In genomic region chr9:109038086-109038895, GRCm38 (mm10) we compare ENCODE assay signal across 8 mouse cellular contexts. TPM values are rescaled to one million over a fixed set of nuclear protein-coding genes. Genes with fewer than 3 reads are reported as not detected.
DNase-seq lines count a peak whose midpoint lies in the region; ATAC-seq and TF ChIP-seq lines count a peak whose summit lies in the region.

TSS of gene Shisa5 (plus strand) at chr9:109038565.

- peak within 1 kb of the TSS; percentile 84 for H3K4me2 ChIP-seq in intestine, postnatal 0 days (replicated peaks; ENCODE audit: low read depth)
- peak within 1 kb of the TSS; percentile 71 for H3K4me2 ChIP-seq in limb, embryonic 15.5 days
- H3K4me2 ChIP-seq in midbrain, embryonic 15.5 days, result peak within 1 kb of the TSS; percentile 96

- H3K4me3 ChIP-seq in intestine, postnatal 0 days (ENCODE audit: low read depth, low read length), result peak within 1 kb of the TSS; percentile 76
- peak within 1 kb of the TSS; percentile 69 for H3K4me3 ChIP-seq in limb, embryonic 15.5 days
- peak within 1 kb of the TSS; percentile 64 for H3K4me3 ChIP-seq in midbrain, embryonic 15.5 days

- H3K4me1 ChIP-seq in intestine, postnatal 0 days (replicated peaks; ENCODE audit: control insufficient read depth, insufficient read depth, low read length), result peaks cover 5% of the 10 kb centered on the region; the same call in 1 of the 2 replicates
- H3K4me1 ChIP-seq in limb, embryonic 15.5 days, result peaks cover 31% of the 10 kb centered on the region
- peaks cover 9% of the 10 kb centered on the region; the same call in 1 of the 2 replicates for H3K4me1 ChIP-seq in midbrain, embryonic 15.5 days

- no peaks in the 10 kb centered on the region for H3K9me3 ChIP-seq in intestine, postnatal 0 days (ENCODE audit: control insufficient read depth)
- H3K9me3 ChIP-seq in limb, embryonic 15.5 days, result no peaks in the 10 kb centered on the region
- H3K9me3 ChIP-seq in midbrain, embryonic 15.5 days, result no peaks in the 10 kb centered on the region

- no peaks in the 10 kb centered on the region for H3K36me3 ChIP-seq in intestine, postnatal 0 days (ENCODE audit: control insufficient read depth, insufficient read depth)
- H3K36me3 ChIP-seq in limb, embryonic 15.5 days, result no peaks in the 10 kb centered on the region
- H3K36me3 ChIP-seq in midbrain, embryonic 15.5 days (replicated peaks), result no peaks in the 10 kb centered on the region

- peak; percentile 75 to 87 for DNase-seq in spleen, adult 18-20 months
- DNase-seq in spleen, adult 12 weeks (ENCODE audit: low spot score), result no peak
- DNase-seq in embryo, embryonic 10.5 days (ENCODE audit: low spot score), result peak; percentile 86
- DNase-seq in heart, adult 11 months, result peak; percentile 99
- peak; percentile 62 to 64 for DNase-seq in thymus, adult 18-20 months

- H3K9ac ChIP-seq in intestine, postnatal 0 days (ENCODE audit: low read depth, low read length), result peak within 1 kb of the TSS; percentile 81
- H3K9ac ChIP-seq in limb, embryonic 15.5 days, result peak within 1 kb of the TSS; percentile 84
- H3K9ac ChIP-seq in midbrain, embryonic 15.5 days, result peak within 1 kb of the TSS; percentile 66

- H3K27me3 ChIP-seq in intestine, postnatal 0 days (replicated peaks; ENCODE audit: control insufficient read depth, insufficient read depth, low read length), result no peaks in the 10 kb centered on the region
- H3K27me3 ChIP-seq in limb, embryonic 15.5 days, result no peaks in the 10 kb centered on the region
- H3K27me3 ChIP-seq in midbrain, embryonic 15.5 days (replicated peaks), result no peaks in the 10 kb centered on the region

- no peak for TF ChIP-seq CTCF in intestine, postnatal 0 days (IDR thresholded peaks at IDR 0.05; ENCODE audit: low read depth)

- WGBS in intestine, postnatal 0 days, result 0% methylated on average over 39 of the region's 40 CpGs
- WGBS in limb, embryonic 15.5 days, result under 1% methylated on average over 33 of the region's 40 CpGs
- WGBS in midbrain, embryonic 15.5 days, result under 1% methylated on average over 38 of the region's 40 CpGs

- H3K27ac ChIP-seq in intestine, postnatal 0 days (ENCODE audit: low read depth, low read length), result peak within 1 kb of the TSS; percentile 83
- H3K27ac ChIP-seq in limb, embryonic 15.5 days, result peak within 1 kb of the TSS; percentile 83
- H3K27ac ChIP-seq in midbrain, embryonic 15.5 days, result no peak within 1 kb of the TSS

- ATAC-seq in intestine, postnatal 0 days, result peak; percentile 71
- peak; percentile 89 for ATAC-seq in limb, embryonic 15.5 days (ENCODE audit: insufficient number of reproducible peaks, low FRiP score, low TSS enrichment, low read depth)
- ATAC-seq in midbrain, embryonic 15.5 days (replicated peaks), result peak; percentile 83

RNA-seq across cellular contexts. Expression of gene Shisa5, which starts in this region (rescaled TPM):
- polyA plus RNA-seq in intestine, postnatal 0 days (2015; fragmentation: Nextera tagmentation; extraction: Ambion mirVana), result 303 and 311 TPM in 2 replicates
- polyA plus RNA-seq in limb, embryonic 15.5 days (2015; fragmentation: Nextera tagmentation; extraction: Ambion mirVana), result 108 and 123 TPM in 2 replicates
- polyA plus RNA-seq in midbrain, embryonic 15.5 days (2015; fragmentation: Nextera tagmentation; extraction: Ambion mirVana), result 66.0 and 68.4 TPM in 2 replicates
